Mouse (Mus musculus) heart, postnatal 10 days (tissue): ENCODE results near the gene Tpcn2. TPM values are rescaled to one million over a fixed set of nuclear protein-coding genes. Genes with fewer than 3 reads are reported as not detected.

Experiments
- DNase-seq, 2 experiments: peaks; one replicate each; pipeline ENCODE4 v3.0.0; 2021
- intact Hi-C: fragments of 180-260 bp; cut with DNase I; formaldehyde crosslinking; loops from one replicate; pipeline ENCODE4 v1.15.1; 2025
- total RNA-seq, 2 experiments: library from RNA; stranded (reverse); gene quantifications; 2 replicates each; pipeline ENCODE4 v1.2.3; 2021

Gene Tpcn2
- total RNA-seq, 2 experiments from 2014 or later: 5.5 to 7.6 TPM

DNA sequence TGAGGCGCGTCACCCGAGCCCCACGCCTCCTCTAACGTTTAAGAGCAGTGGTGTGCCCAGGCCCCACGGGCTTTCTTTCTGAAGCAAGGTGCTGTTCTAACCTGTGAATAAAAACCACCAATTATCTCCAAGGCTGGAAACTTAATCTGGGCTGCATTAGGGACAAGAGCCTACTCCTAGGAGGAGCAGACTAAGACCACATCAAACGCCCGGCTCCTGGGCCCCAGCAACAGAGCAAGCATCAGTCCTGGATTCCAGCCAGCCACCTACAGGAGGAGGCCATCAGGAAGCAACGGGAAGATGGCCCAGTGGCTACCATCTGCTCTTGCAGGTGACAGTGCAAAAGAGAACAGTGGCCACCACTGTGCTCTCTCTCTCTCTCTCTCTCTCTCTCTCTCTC, 33.6 kb downstream of the Tpcn2 start:
- DNase-seq: no peak
- intact Hi-C loops: no loop called here

- intact Hi-C loops: loop anchor here (10.0 kb wide), 1 partner anchor 454 kb away; no protein-coding TSS in a partner anchor
- DNase-seq: no peak
These were observed 34.9 kb downstream of the Tpcn2 start for GRCm38 (mm10) chr7:145248911-145249310.

GRCm38 (mm10) chr7:145242851-145243712, 40.7 kb downstream of the Tpcn2 start:
- intact Hi-C loops: loop anchor here (1.0 to 10.0 kb wide), 6 partner anchors 20 to 448 kb away; no protein-coding TSS in a partner anchor
- DNase-seq: peak; percentile 86 to 92

- intact Hi-C loops: loop anchor here (2.0 to 10.0 kb wide), 5 partner anchors 19 to 447 kb away; no protein-coding TSS in a partner anchor
- no peak for DNase-seq
These were observed 41.8 kb downstream of the Tpcn2 start for GRCm38 (mm10) chr7:145242028-145242427.

DNA sequence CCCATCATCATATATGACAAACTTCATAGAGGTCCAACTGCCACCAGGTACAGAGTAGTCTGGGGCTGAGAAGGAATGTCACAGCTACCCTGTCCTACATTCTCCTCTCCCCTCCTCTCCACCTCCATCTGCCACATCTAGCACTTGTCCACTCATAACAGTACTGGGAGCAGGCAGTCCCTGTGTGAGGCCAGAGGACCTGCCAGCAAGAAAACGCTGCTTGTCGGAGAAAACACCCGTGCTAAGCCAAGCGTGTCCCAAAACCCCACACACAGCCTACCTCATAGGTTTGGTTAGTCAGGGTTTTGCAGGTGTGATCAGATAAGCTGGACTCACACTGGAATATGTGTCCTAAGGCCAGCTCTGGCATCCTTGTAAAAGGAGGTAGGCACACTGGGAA, 42.9 kb downstream of the Tpcn2 start:
- DNase-seq: no peak
- intact Hi-C loops: loop anchor here (5.0 to 10.0 kb wide), 3 partner anchors 104 to 446 kb away; no protein-coding TSS in a partner anchor

DNA sequence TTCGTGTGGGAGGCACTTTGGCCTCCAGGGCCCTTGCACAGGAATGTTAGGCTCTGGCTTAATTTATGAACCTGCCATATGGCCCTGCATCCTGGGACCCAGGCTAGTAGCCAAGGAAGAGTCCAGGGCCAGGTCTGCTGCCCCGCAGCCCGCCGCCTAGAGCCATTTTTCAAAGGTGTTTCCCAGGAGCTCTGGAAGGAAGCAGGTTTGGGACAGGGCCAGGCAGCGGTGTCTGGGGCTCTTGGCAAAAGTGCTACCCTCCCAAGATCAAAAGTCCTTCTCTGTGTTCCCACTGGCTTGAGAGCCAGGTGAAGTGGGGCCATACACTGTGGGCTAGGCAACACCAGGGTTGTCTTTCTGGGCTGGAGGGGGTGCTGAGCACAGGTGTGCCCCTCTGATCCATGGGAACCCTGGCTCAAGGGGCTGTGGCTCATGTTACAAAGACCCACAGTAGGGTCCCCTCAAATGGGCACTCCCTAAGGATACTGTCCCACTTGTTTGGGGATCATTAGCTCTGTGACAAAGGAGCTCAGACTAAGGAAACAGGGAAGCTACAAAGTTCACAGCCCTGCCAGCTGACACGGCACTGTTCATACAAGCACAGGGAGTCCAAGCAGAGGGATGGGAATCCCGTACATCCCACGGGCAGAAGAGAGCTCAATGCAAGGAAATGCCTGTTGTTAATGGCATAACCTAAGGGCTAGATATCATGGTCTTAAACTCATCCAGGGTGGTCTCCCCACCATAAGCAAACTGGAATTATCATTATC, 43.9 kb downstream of the Tpcn2 start:
- DNase-seq: no peak
- intact Hi-C loops: loop anchor here (5.0 to 10.0 kb wide), 3 partner anchors 103 to 445 kb away; no protein-coding TSS in a partner anchor

DNA sequence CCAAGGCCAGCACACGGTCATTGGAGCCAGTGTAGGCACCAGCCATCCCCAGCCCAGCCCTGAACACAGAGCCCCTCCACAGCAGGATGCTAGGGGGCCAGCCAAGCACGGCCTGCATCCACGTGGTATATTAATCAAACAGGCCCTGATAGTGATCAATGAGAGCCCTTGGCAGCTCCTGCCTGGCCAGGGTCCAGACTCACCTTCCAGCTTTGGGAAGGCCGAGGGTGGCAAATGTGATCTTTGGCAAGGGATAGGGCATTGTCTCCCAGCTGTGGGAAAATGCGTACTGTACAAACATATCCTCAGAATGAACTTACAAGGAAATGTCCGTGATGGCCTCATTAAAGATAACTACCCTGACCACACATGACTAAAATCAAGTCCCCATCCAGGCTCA, 44.7 kb downstream of the Tpcn2 start:
- intact Hi-C loops: no loop called here
- DNase-seq: peak in 1 of 2 experiments; percentile 23

- intact Hi-C loops: no loop called here
These were observed 48.7 kb downstream of the Tpcn2 start for GRCm38 (mm10) chr7:145234841-145235790.

GRCm38 (mm10) chr7:145231659-145232058, 52.2 kb downstream of the Tpcn2 start:
- peak; percentile 56 to 58 for DNase-seq
- intact Hi-C loops: no loop called here

More at GRCm38 (mm10) chr7:145234841-145235790, 48.7 kb downstream of the Tpcn2 start:
- no peak for DNase-seq

- intact Hi-C loops: no loop called here
- no peak for DNase-seq
These were observed 57.2 kb downstream of the Tpcn2 start for GRCm38 (mm10) chr7:145226641-145227040.

DNA sequence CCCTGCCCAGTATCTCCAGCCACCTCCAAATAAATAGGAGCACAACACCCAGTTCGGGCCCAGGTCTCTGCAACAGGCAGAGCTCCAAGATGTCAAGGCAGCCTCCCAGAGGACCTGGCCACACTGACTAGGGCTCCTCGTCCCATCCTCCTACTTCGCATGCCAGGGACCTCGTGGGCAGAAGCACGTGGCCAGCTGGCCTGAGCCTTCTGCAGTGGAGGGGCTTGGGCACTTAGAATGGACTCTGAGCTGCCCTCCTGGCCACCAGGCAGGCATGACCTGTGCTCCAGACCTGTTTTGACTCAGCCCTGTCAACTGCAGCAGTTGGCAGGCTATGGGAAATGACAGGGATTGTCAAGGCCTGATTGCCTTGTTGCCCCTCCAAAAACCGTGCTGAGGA, 58.2 kb downstream of the Tpcn2 start:
- no peak for DNase-seq
- intact Hi-C loops: no loop called here

GRCm38 (mm10) chr7:145221841-145222689, 61.7 kb downstream of the Tpcn2 start:
- intact Hi-C loops: loop anchor here (2.0 kb wide), 1 partner anchor 21 kb away; no protein-coding TSS in a partner anchor

GRCm38 (mm10) chr7:145221346-145221745, 62.5 kb downstream of the Tpcn2 start:
- DNase-seq: no peak
- intact Hi-C loops: no loop called here

More at GRCm38 (mm10) chr7:145221841-145222689, 61.7 kb downstream of the Tpcn2 start:
- peak; percentile 71 to 78 for DNase-seq

GRCm38 (mm10) chr7:145219420-145219831, 64.4 kb downstream of the Tpcn2 start:
- DNase-seq: peak in 1 of 2 experiments; percentile 53

GRCm38 (mm10) chr7:145216591-145216990, 67.2 kb downstream of the Tpcn2 start:
- intact Hi-C loops: loop anchor here (1.0 to 5.0 kb wide), 2 partner anchors 89 to 279 kb away; no protein-coding TSS in a partner anchor
- DNase-seq: peak in 1 of 2 experiments; percentile 64

More at GRCm38 (mm10) chr7:145219420-145219831, 64.4 kb downstream of the Tpcn2 start:
- intact Hi-C loops: loop anchor here (5.0 kb wide), 1 partner anchor 92 kb away; no protein-coding TSS in a partner anchor

DNA sequence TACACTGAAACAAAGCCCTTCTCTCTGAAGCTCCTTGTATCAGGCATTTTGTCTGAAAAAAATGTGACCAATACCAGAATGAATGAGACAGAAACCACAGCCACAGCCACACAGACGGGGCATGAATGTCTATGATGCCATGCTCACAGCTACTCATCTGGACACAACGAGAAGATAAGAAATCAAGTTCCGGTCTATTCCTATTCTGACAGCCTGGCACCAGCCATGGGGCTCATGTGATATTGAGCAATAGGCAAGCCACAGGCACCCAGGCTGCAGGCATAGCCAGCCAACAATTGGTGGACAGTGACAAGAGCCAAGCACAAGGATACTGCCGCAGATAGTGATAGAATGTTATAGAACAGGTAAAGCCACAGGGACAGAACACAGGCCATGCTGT, 68.3 kb downstream of the Tpcn2 start:
- DNase-seq: peak; percentile 38 to 64
- intact Hi-C loops: loop anchor here (5.0 kb wide), 1 partner anchor 88 kb away; no protein-coding TSS in a partner anchor

GRCm38 (mm10) chr7:145211680-145212659, 71.8 kb downstream of the Tpcn2 start:
- no peak for DNase-seq
- intact Hi-C loops: no loop called here
